Mouse (Mus musculus) hindbrain, embryonic 14.5 days (tissue): ENCODE results near the gene Dnajc14. TPM values are rescaled to one million over a fixed set of nuclear protein-coding genes. Genes with fewer than 3 reads are reported as not detected.

Experiments used
- ATAC-seq: fragments of 200-750 bp; cut with Nextera tagmentation; 2 replicates; pipeline ENCODE4 v1.8.0; 2017; ENCODE audit warnings: moderate number of reproducible peaks, mild to moderate bottlenecking, moderate TSS enrichment, moderate library complexity; ENCODE audit not compliant: low FRiP score
- DNase-seq: peaks from one replicate; pipeline ENCODE4 v3.0.0-alpha.2; 2015; ENCODE audit warnings: low spot score
- H3K27ac ChIP-seq: fragments of 300-500 bp; sonication (generic); 2 replicates; pipeline ENCODE4 v1.5.1; 2014; ENCODE audit warnings: mild to moderate bottlenecking, moderate library complexity
- H3K27me3 ChIP-seq: fragments of 300-500 bp; sonication (generic); 2 replicates; pipeline ENCODE4 v1.6.1; 2014; ENCODE audit warnings: mild to moderate bottlenecking, low read length, mixed read lengths; ENCODE audit not compliant: control insufficient read depth, insufficient read depth
- H3K36me3 ChIP-seq: fragments of 300-500 bp; sonication (generic); replicated peaks from 2 replicates; pipeline ENCODE4 v1.6.1; 2014; ENCODE audit not compliant: control insufficient read depth, insufficient read depth
- H3K4me1 ChIP-seq: fragments of 300-500 bp; sonication (generic); replicated peaks from 2 replicates; pipeline ENCODE4 v1.6.1; 2014; ENCODE audit warnings: antibody characterized with exemption, low read length, mixed read lengths; ENCODE audit not compliant: control insufficient read depth, insufficient read depth
- H3K4me2 ChIP-seq: fragments of 300-500 bp; sonication (generic); replicated peaks from 2 replicates; pipeline ENCODE4 v1.6.1; 2014; ENCODE audit warnings: mild to moderate bottlenecking, moderate library complexity
- H3K4me3 ChIP-seq: fragments of 300-500 bp; sonication (generic); replicated peaks from 2 replicates; pipeline ENCODE4 v1.5.1; 2014; ENCODE audit warnings: mild to moderate bottlenecking, low read length
- H3K9ac ChIP-seq: fragments of 300-500 bp; sonication (generic); 2 replicates; pipeline ENCODE4 v1.6.1; 2014
- H3K9me3 ChIP-seq: fragments of 300-500 bp; sonication (generic); 2 replicates; pipeline ENCODE4 v1.6.1; 2016; ENCODE audit warnings: low read length; ENCODE audit not compliant: control insufficient read depth
- WGBS: fragments of 180-500 bp; shearing (Covaris S2); extraction: QIAGEN DNeasy Blood & Tissue Kit; methylation state at CpG from one replicate; pipeline ENCODE4 v1.1.7; 2014; 5-methylcytosine and 5-hydroxymethylcytosine counted together
- polyA plus RNA-seq: library from polyadenylated mRNA; unstranded; fragments of >200 nt; fragmentation: Nextera tagmentation; extraction: Ambion mirVana; gene quantifications from 2 replicates; pipeline ENCODE4 v1.2.1, GENCODE M21; 2014

Gene Dnajc14
- polyA plus RNA-seq, 1 experiment from 2014 or later: 34.6 TPM

DNA sequence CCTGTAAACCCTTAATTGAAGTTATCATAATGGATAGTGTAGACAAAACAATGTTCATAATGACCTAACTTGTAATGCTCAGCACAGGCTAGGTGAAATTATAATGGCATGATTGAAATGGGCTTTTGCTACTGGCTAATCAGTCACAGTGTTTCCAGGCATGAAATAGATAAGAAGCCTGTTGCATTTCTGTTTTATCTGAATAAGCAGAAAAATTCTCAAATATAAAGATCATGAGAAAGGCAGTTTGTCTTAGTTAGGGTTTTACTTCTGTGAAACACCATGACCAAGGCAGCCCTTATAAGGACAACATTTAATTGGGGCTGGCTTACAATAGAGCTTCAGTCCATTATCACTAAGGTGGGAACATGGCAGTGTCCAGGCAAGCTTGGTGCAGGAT, 36.8 kb downstream of the Dnajc14 start:
- Histone ChIP-seq H3K4me1 (no peaks in the 10 kb centered on the region), H3K27me3 (no peaks in the 10 kb centered on the region), H3K4me3 (no peak overlapping the region), H3K4me2 (no peak overlapping the region), H3K9me3 (no peaks in the 10 kb centered on the region), H3K9ac (no peak overlapping the region), H3K36me3 (peaks cover 84% of the 10 kb centered on the region), H3K27ac (no peak overlapping the region)
- ATAC-seq (no peak), DNase-seq (no peak)

DNA sequence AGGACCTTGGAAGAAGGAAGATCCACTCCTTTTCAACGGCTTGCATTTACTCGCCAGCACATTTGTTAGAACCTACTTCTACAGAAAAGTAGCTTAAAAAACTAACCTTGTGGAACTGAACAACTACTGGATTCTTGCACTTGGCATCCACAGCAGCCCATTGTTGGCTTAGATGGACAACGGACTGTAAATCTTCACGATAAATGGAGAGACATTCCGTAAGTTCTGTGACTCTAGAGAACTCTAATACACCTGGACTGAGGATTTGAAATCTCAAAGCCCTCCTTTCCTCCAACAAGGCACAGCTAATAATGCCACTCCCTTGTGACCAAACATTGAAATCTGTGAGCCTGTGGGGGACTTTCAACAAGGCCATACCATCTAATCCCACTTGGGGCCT, 39.4 kb downstream of the Dnajc14 start:
- Histone ChIP-seq H3K9me3 (no peaks in the 10 kb centered on the region), H3K9ac (no peak overlapping the region), H3K4me1 (no peaks in the 10 kb centered on the region), H3K27ac (no peak overlapping the region), H3K4me3 (no peak overlapping the region), H3K27me3 (no peaks in the 10 kb centered on the region), H3K4me2 (no peak overlapping the region), H3K36me3 (peaks cover 84% of the 10 kb centered on the region)
- ATAC-seq: no peak
- no peak for DNase-seq
- 97% methylated on average over 5 of the region's 5 CpGs for WGBS

DNA sequence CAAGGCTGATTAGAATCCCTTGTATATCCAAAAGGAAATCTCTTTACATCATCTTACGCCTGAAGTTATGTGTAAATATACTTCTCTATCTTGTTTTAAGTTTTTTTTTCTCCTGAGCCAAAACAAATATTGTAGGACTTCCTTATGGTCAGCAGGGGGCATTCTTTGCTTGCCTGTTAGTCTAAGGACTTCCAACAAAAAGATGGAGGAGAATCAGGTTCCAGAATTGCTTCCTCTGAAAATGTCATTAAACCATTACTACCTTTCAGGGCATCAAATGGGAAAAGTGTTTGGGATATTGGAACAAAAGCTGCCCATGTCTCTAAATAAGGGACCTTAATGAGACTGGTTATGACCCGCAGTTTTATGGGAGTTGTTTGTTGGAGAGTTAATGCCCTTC, 41.7 kb downstream of the Dnajc14 start:
- Histone ChIP-seq H3K4me3 (no peak overlapping the region), H3K27ac (no peak overlapping the region), H3K27me3 (no peaks in the 10 kb centered on the region), H3K9me3 (no peaks in the 10 kb centered on the region), H3K36me3 (peaks cover 83% of the 10 kb centered on the region), H3K9ac (no peak overlapping the region), H3K4me2 (no peak overlapping the region), H3K4me1 (no peaks in the 10 kb centered on the region)
- ATAC-seq (no peak), DNase-seq (peak; percentile 69)
- 73% methylated on average over 2 of the region's 2 CpGs for WGBS

DNA sequence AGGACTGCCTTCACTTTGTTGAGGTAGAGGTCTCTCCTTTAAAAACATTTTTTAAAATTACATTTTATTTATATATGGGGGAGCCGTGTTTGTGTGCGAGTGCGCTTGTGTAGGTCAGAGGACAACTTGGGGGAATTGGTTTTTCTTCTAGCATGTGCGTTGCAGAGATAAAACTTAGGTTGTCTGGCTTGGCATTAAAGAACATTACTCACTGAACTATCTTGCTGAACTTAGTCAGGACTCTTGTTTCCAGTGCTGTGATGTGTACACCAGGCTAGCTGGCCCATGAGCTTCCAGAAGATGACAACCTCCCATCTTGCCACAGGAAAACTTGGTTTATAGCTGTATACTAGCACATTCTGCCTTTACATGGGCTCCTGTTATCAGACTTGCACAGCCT, 42.8 kb downstream of the Dnajc14 start:
- Histone ChIP-seq H3K9me3 (no peaks in the 10 kb centered on the region), H3K4me3 (no peak overlapping the region), H3K27me3 (no peaks in the 10 kb centered on the region), H3K4me1 (no peaks in the 10 kb centered on the region), H3K9ac (no peak overlapping the region), H3K27ac (no peak overlapping the region), H3K36me3 (peaks cover 80% of the 10 kb centered on the region), H3K4me2 (no peak overlapping the region)
- DNase-seq (no peak), ATAC-seq (no peak)
- 96% methylated on average over 4 of the region's 4 CpGs for WGBS

GRCm38 (mm10) chr10:128848426-128848825, 44.6 kb downstream of the Dnajc14 start:
- ATAC-seq (no peak), DNase-seq (no peak)
- Histone ChIP-seq H3K9ac (no peak overlapping the region), H3K4me2 (no peak overlapping the region), H3K4me3 (no peak overlapping the region), H3K27me3 (no peaks in the 10 kb centered on the region), H3K9me3 (no peaks in the 10 kb centered on the region), H3K36me3 (peaks cover 74% of the 10 kb centered on the region), H3K4me1 (no peaks in the 10 kb centered on the region), H3K27ac (no peak overlapping the region)
- WGBS: 84% methylated on average over 2 of the region's 2 CpGs

GRCm38 (mm10) chr10:128850339-128850738, 46.5 kb downstream of the Dnajc14 start:
- Histone ChIP-seq H3K27me3 (no peaks in the 10 kb centered on the region), H3K4me1 (no peaks in the 10 kb centered on the region), H3K4me3 (no peak overlapping the region), H3K27ac (no peak overlapping the region), H3K9ac (no peak overlapping the region), H3K36me3 (peaks cover 69% of the 10 kb centered on the region), H3K4me2 (no peak overlapping the region), H3K9me3 (no peaks in the 10 kb centered on the region)
- no peak for ATAC-seq
- DNase-seq: no peak
- WGBS: 77% methylated on average over 3 of the region's 3 CpGs

- H3K4me1 ChIP-seq: no peaks in the 10 kb centered on the region
- no peak for ATAC-seq
- no peak overlapping the region for H3K27ac ChIP-seq
- no peak overlapping the region for H3K9ac ChIP-seq
- H3K9me3 ChIP-seq: no peaks in the 10 kb centered on the region
- peaks cover 50% of the 10 kb centered on the region for H3K36me3 ChIP-seq
- DNase-seq: no peak
- H3K27me3 ChIP-seq: no peaks in the 10 kb centered on the region
- no peak overlapping the region for H3K4me3 ChIP-seq
- no peak overlapping the region for H3K4me2 ChIP-seq
These were observed 57.3 kb downstream of the Dnajc14 start for GRCm38 (mm10) chr10:128861176-128861575.

DNA sequence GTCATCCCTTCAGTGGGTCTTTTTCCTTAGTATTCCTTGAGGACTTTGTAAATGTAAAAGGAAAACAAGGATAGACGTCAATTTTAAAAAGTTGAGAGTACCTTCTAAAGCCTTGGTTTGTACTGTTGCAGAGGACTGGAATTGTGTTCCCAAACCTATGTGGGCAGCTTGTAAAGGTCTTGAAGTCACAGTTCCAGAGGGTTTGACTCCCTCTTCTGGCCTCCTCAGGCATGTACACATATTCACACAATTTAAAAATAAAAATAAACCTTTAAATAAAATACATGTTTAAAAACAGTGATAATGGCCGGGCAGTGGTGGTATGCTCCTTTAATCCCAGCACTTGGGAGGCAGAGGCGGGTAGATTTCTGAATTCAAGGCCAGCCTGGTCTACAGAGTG, 62.2 kb downstream of the Dnajc14 start:
- Histone ChIP-seq H3K4me3 (no peak overlapping the region), H3K27ac (no peak overlapping the region), H3K4me2 (no peak overlapping the region), H3K9ac (no peak overlapping the region), H3K4me1 (no peaks in the 10 kb centered on the region), H3K9me3 (no peaks in the 10 kb centered on the region), H3K36me3 (peaks cover 36% of the 10 kb centered on the region), H3K27me3 (no peaks in the 10 kb centered on the region)
- ATAC-seq (no peak), DNase-seq (no peak)
- WGBS: 89% methylated on average over 3 of the region's 3 CpGs

DNA sequence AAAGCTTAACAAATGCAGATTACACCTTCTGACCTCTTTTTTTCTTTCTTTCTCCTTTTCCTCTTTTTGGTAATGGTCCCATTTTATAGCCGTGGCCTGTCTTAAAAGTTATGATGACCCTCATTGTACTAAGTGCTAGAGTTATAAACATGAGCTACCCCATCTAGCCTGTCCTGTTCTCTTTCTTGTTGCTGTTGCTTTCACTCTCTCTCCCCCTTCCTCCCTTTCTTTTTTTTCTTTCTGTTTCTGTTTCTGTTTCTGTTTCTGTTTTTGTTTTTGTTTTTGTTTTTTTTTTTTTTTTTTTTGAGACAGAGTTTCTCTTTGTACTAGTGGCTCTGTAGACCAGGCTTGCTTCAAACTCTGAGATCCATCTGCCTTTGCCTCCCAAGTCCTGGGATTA, 62.7 kb downstream of the Dnajc14 start:
- H3K27ac ChIP-seq: no peak overlapping the region
- 100% methylated on average over 1 of the region's 1 CpGs for WGBS
- no peaks in the 10 kb centered on the region for H3K27me3 ChIP-seq
- no peak overlapping the region for H3K4me3 ChIP-seq
- no peaks in the 10 kb centered on the region for H3K4me1 ChIP-seq
- peaks cover 38% of the 10 kb centered on the region for H3K36me3 ChIP-seq
- H3K4me2 ChIP-seq: no peak overlapping the region
- no peaks in the 10 kb centered on the region for H3K9me3 ChIP-seq
- DNase-seq (no peak), ATAC-seq (no peak)
- H3K9ac ChIP-seq: no peak overlapping the region
